Mouse (Mus musculus) cortical plate, adult 2 months (tissue): ENCODE data around the gene 1110051M20Rik. TPM values are rescaled to one million over a fixed set of nuclear protein-coding genes. Genes with fewer than 3 reads are reported as not detected.
"Not testable (repeated sequence)": the region's sequence is repeated elsewhere in the genome, so short reads cannot be mapped to it uniquely, and the experiment has no call there.

ENCODE experiments used
- H3K27ac ChIP-seq: fragments of 200-500 bp; 2 replicates; pipeline ENCODE4 v1.5.1; 2012; ENCODE audit warnings: low read length, control low read depth, inconsistent platforms; ENCODE audit not compliant: insufficient read depth
- H3K4me1 ChIP-seq: fragments of 200-500 bp; 2 replicates; pipeline ENCODE4 v1.6.1; 2011; ENCODE audit warnings: low read length; ENCODE audit not compliant: control insufficient read depth, insufficient read depth
- H3K4me3 ChIP-seq: fragments of 200-500 bp; 2 replicates; pipeline ENCODE4 v1.5.1; 2011; ENCODE audit warnings: mild to moderate bottlenecking, low read length, control low read depth; ENCODE audit not compliant: insufficient read depth
- CTCF ChIP-seq: fragments of 200-500 bp; IDR thresholded peaks from 2 replicates; pipeline ENCODE4 v1.5.1; 2011; ENCODE audit warnings: mild to moderate bottlenecking, control low read depth, low read length; ENCODE audit not compliant: insufficient read depth; ENCODE audit errors: extremely low read depth
- POLR2A ChIP-seq: fragments of 200-500 bp; IDR thresholded peaks from 2 replicates; pipeline ENCODE4 v1.6.1; 2011; ENCODE audit warnings: mild to moderate bottlenecking, low read length, control low read depth; ENCODE audit not compliant: insufficient read depth; ENCODE audit errors: extremely low read depth
- polyA plus RNA-seq: library from polyadenylated mRNA; depleted of rRNA; stranded (reverse); fragments of >200 nt; gene quantifications from 2 replicates; pipeline ENCODE4 v1.2.3, GENCODE M21; 2012; rRNA removed

Gene 1110051M20Rik
- polyA plus RNA-seq: 119 and 121 TPM in 2 replicates

GRCm38 (mm10) chr2:91444286-91444892, at the start of gene 1110051M20Rik:
Gene 1110051M20Rik, minus strand, starts transcription at chr2:91444704.
- no peak for TF ChIP-seq CTCF
- peak; percentile 54; the same call in 1 of the 2 replicates for TF ChIP-seq POLR2A
- no peaks in the 10 kb centered on the region; the same call in 1 of the 2 replicates for H3K4me1 ChIP-seq
- H3K27ac ChIP-seq: no peak within 1 kb of the TSS
- H3K4me3 ChIP-seq: peak within 1 kb of the TSS; percentile 56

GRCm38 (mm10) chr2:91493981-91494380, 49.5 kb upstream of the 1110051M20Rik start:
- TF ChIP-seq CTCF (no peak), POLR2A (no peak)
- Histone ChIP-seq H3K4me1 (no peaks in the 10 kb centered on the region), H3K4me3 (no peak overlapping the region), H3K27ac (no peak overlapping the region)

GRCm38 (mm10) chr2:91492071-91492635, 47.6 kb upstream of the 1110051M20Rik start:
- no peak overlapping the region for H3K27ac ChIP-seq
- TF ChIP-seq POLR2A (no peak), CTCF (no peak)
- H3K4me1 ChIP-seq: no peaks in the 10 kb centered on the region
- no peak overlapping the region for H3K4me3 ChIP-seq

GRCm38 (mm10) chr2:91487295-91487694, 42.8 kb upstream of the 1110051M20Rik start:
- H3K4me3 ChIP-seq, H3K4me1 ChIP-seq, H3K27ac ChIP-seq: not testable (repeated sequence)

GRCm38 (mm10) chr2:91485256-91485655, 40.8 kb upstream of the 1110051M20Rik start:
- Histone ChIP-seq H3K27ac (no peak overlapping the region), H3K4me1 (no peaks in the 10 kb centered on the region), H3K4me3 (no peak overlapping the region)
- TF ChIP-seq POLR2A: no peak
- TF ChIP-seq CTCF: no peak

GRCm38 (mm10) chr2:91484698-91485097, 40.2 kb upstream of the 1110051M20Rik start:
- Histone ChIP-seq H3K27ac (no peak overlapping the region), H3K4me1 (no peaks in the 10 kb centered on the region), H3K4me3 (no peak overlapping the region)
- TF ChIP-seq POLR2A: no peak
- TF ChIP-seq CTCF: no peak

- peak; percentile 84 for TF ChIP-seq CTCF
- no peak for TF ChIP-seq POLR2A
- no peak overlapping the region for H3K27ac ChIP-seq
- H3K4me1 ChIP-seq: no peaks in the 10 kb centered on the region
- no peak overlapping the region for H3K4me3 ChIP-seq
These were observed 36.5 kb upstream of the 1110051M20Rik start for GRCm38 (mm10) chr2:91480805-91481514.

DNA sequence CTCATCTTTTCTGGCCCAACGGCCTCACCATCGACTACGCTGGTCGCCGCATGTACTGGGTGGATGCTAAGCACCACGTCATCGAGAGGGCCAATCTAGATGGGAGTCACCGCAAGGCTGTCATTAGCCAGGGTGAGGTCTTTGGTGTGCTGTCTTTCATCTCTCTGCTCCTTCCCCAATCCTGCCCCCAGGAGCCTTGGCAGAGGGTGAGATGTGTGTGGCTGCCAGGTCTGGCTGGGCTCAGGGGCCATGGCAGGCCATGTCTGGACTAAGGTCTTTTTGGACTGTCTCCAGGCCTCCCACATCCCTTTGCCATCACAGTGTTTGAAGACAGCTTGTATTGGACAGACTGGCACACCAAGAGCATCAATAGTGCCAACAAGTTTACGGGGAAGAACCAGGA, 35.9 kb upstream of the 1110051M20Rik start:
- TF ChIP-seq CTCF (no peak), POLR2A (no peak)
- Histone ChIP-seq H3K4me1 (no peaks in the 10 kb centered on the region), H3K4me3 (no peak overlapping the region), H3K27ac (no peak overlapping the region)

DNA sequence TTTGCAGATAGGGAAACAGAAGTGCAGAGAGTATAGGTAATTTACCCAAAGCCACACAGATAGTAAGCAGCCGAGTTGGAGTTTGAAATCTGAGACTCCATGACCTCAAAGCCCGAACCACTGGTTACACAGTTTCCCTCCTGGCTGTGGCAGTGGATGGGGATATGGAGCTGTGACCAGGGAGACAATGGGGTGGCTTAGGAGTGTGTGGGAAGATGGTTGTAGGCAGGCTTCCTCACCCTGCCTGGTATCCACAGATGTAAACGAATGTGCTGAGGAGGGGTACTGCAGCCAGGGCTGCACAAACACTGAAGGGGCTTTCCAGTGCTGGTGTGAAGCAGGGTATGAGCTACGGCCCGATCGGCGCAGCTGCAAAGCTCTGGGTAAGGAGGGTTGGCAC, 32.3 kb upstream of the 1110051M20Rik start:
- H3K27ac ChIP-seq: no peak overlapping the region
- H3K4me1 ChIP-seq: no peaks in the 10 kb centered on the region
- H3K4me3 ChIP-seq: no peak overlapping the region
- no peak for TF ChIP-seq POLR2A
- TF ChIP-seq CTCF: no peak

- Histone ChIP-seq H3K4me3 (no peak overlapping the region), H3K4me1 (no peaks in the 10 kb centered on the region), H3K27ac (no peak overlapping the region)
- TF ChIP-seq POLR2A: no peak
- no peak for TF ChIP-seq CTCF
These were observed 31.8 kb upstream of the 1110051M20Rik start for GRCm38 (mm10) chr2:91476251-91476661.
